Mouse (Mus musculus) myocyte (in vitro differentiated cells): ENCODE measurements around the gene Tle2. TPM values are rescaled to one million over a fixed set of nuclear protein-coding genes. Genes with fewer than 3 reads are reported as not detected.

Source experiments
- H3K27me3 ChIP-seq: one replicate; pipeline ENCODE4 v1.6.1; 2011; ENCODE audit not compliant: control insufficient read depth, insufficient read depth, insufficient read length
- H3K36me3 ChIP-seq: one replicate; pipeline ENCODE4 v1.6.1; 2011; ENCODE audit not compliant: control insufficient read depth, insufficient read depth
- H3K4me2 ChIP-seq: one replicate; pipeline ENCODE4 v1.6.1; 2011; ENCODE audit warnings: low read depth, control low read depth
- H3K4me3 ChIP-seq: one replicate; pipeline ENCODE4 v1.5.1; 2011; ENCODE audit warnings: mild to moderate bottlenecking, control low read depth, moderate library complexity
- H3K79me2 ChIP-seq: one replicate; pipeline ENCODE4 v1.6.1; 2011; ENCODE audit not compliant: control insufficient read depth, insufficient read depth
- H3ac ChIP-seq: one replicate; pipeline ENCODE4 v1.6.1; 2011; ENCODE audit not compliant: control insufficient read depth, insufficient read length
- E2F4 ChIP-seq: IDR thresholded peaks from one replicate; pipeline ENCODE4 v1.6.1; 2011; ENCODE audit warnings: mild to moderate bottlenecking, control low read depth, moderate library complexity; ENCODE audit not compliant: insufficient read depth
- MAX ChIP-seq: IDR thresholded peaks from one replicate; pipeline ENCODE4 v1.6.1; 2011; ENCODE audit warnings: low read depth, mild to moderate bottlenecking, control low read depth
- MYOD1 ChIP-seq, 3 experiments: IDR thresholded peaks; one replicate each; pipeline ENCODE4 v1.6.1; 2011; ENCODE audit warnings: control low read depth in 2 of 3, low read depth in 2 of 3, mild to moderate bottlenecking in 2 of 3, moderate library complexity in 1 of 3; ENCODE audit not compliant: insufficient read length in 2 of 3, control insufficient read depth in 1 of 3
- MYOG ChIP-seq, 3 experiments: IDR thresholded peaks; one replicate each; pipeline ENCODE4 v1.6.1; 2011; ENCODE audit warnings: control low read depth in 2 of 3, low read depth in 2 of 3, mild to moderate bottlenecking in 2 of 3; ENCODE audit not compliant: insufficient read length in 2 of 3, control insufficient read depth in 1 of 3, insufficient read depth in 1 of 3
- POLR2A ChIP-seq: IDR thresholded peaks from one replicate; pipeline ENCODE4 v1.6.1; 2011; ENCODE audit warnings: low read depth, mild to moderate bottlenecking, control low read depth, moderate library complexity; ENCODE audit not compliant: insufficient read length
- POLR2AphosphoS2 ChIP-seq: IDR thresholded peaks from one replicate; pipeline ENCODE4 v1.6.1; 2011; ENCODE audit warnings: low read depth, control low read depth; ENCODE audit not compliant: insufficient read length
- REST ChIP-seq: IDR thresholded peaks from one replicate; pipeline ENCODE4 v1.6.1; 2011; ENCODE audit warnings: mild to moderate bottlenecking, control low read depth, moderate library complexity; ENCODE audit not compliant: insufficient read depth, insufficient read length
- SRF ChIP-seq: IDR thresholded peaks from one replicate; pipeline ENCODE4 v1.6.1; 2011; ENCODE audit warnings: low read depth; ENCODE audit not compliant: control insufficient read depth, insufficient read length
- TCF12 ChIP-seq: IDR thresholded peaks from one replicate; pipeline ENCODE4 v1.6.1; 2011; ENCODE audit warnings: mild to moderate bottlenecking, control low read depth; ENCODE audit not compliant: poor library complexity, insufficient read depth, severe bottlenecking
- TCF3 ChIP-seq: IDR thresholded peaks from one replicate; pipeline ENCODE4 v1.6.1; 2011; ENCODE audit warnings: low read depth, control low read depth; ENCODE audit not compliant: insufficient read length
- USF1 ChIP-seq: IDR thresholded peaks from one replicate; pipeline ENCODE4 v1.6.1; 2011; ENCODE audit warnings: low read depth, mild to moderate bottlenecking, control low read depth, moderate library complexity
- polyA plus RNA-seq: library from polyadenylated mRNA; unstranded; fragments of >200 nt; fragmentation: generic; extraction: Trizol; gene quantifications from one replicate; pipeline ENCODE4 v1.2.1, GENCODE M21; 2012; ENCODE audit warnings: missing spikeins

The Tle2 gene
- polyA plus RNA-seq, 1 experiment: 11.3 TPM

GRCm38 (mm10) chr10:81559163-81559626 lies 15.2 kb upstream of the Tle2 start, which contains the start of gene Aes:
Gene Aes, plus strand, starts transcription at chr10:81559488.
- Histone ChIP-seq H3ac (peak within 1 kb of the TSS; percentile 31), H3K4me3 (peak within 1 kb of the TSS; percentile 98), H3K27me3 (no peaks in the 10 kb centered on the region), H3K79me2 (peaks cover 25% of the 10 kb centered on the region), H3K4me2 (peak within 1 kb of the TSS; percentile 73), H3K36me3 (no peaks in the 10 kb centered on the region)
- no peak for TF ChIP-seq MAX
- no peak for TF ChIP-seq USF1
- TF ChIP-seq TCF3: peak; percentile 17
- TF ChIP-seq MYOG (IDR thresholded peaks at IDR 0.05; ENCODE audit: control insufficient read depth in 1 of 3, insufficient read depth in 1 of 3, insufficient read length in 2 of 3, low read depth in 2 of 3): peak in 2 of 3 experiments; percentile 40 to 51
- TF ChIP-seq MYOD1 (IDR thresholded peaks at IDR 0.05; ENCODE audit: control insufficient read depth in 1 of 3, insufficient read length in 2 of 3, low read depth in 2 of 3): peak in 1 of 3 experiments; percentile 82
- no peak for TF ChIP-seq REST
- TF ChIP-seq E2F4: no peak
- peak; percentile 60 for TF ChIP-seq POLR2AphosphoS2
- TF ChIP-seq POLR2A: peak; percentile 58

GRCm38 (mm10) chr10:81559627-81560539 lies 14.5 kb upstream of the Tle2 start:
- no peak for TF ChIP-seq SRF
- TF ChIP-seq POLR2AphosphoS2: peak; percentile 1
- no peak for TF ChIP-seq USF1
- TF ChIP-seq E2F4: no peak
- TF ChIP-seq MYOD1 (IDR thresholded peaks at IDR 0.05; ENCODE audit: control insufficient read depth in 1 of 3, insufficient read length in 2 of 3, low read depth in 2 of 3): peak in 1 of 3 experiments; percentile 2
- TF ChIP-seq POLR2A: peak; percentile 20
- H3K79me2 ChIP-seq: peaks cover 25% of the 10 kb centered on the region
- H3K36me3 ChIP-seq: no peaks in the 10 kb centered on the region
- H3K4me2 ChIP-seq: peak overlapping the region; percentile 70
- peak overlapping the region; percentile 31 for H3ac ChIP-seq
- H3K27me3 ChIP-seq: no peaks in the 10 kb centered on the region
- peak overlapping the region; percentile 98 for H3K4me3 ChIP-seq

- TF ChIP-seq MYOD1 (IDR thresholded peaks at IDR 0.05; ENCODE audit: control insufficient read depth in 1 of 3, insufficient read length in 2 of 3, low read depth in 2 of 3): peak in 1 of 3 experiments; percentile 51
- peak in 1 of 3 experiments; percentile 39 for TF ChIP-seq MYOG (IDR thresholded peaks at IDR 0.05; ENCODE audit: control insufficient read depth in 1 of 3, insufficient read depth in 1 of 3, insufficient read length in 2 of 3, low read depth in 2 of 3)
- TF ChIP-seq SRF: no peak
- Histone ChIP-seq H3K4me2 (peak overlapping the region; percentile 70), H3K79me2 (peaks cover 25% of the 10 kb centered on the region), H3ac (peak overlapping the region; percentile 31), H3K4me3 (peak overlapping the region; percentile 98), H3K27me3 (no peaks in the 10 kb centered on the region), H3K36me3 (no peaks in the 10 kb centered on the region)
Observed at GRCm38 (mm10) chr10:81560719-81561459, 13.5 kb upstream of the Tle2 start.

GRCm38 (mm10) chr10:81562411-81562810 lies 11.9 kb upstream of the Tle2 start:
- H3K4me2 ChIP-seq: peak overlapping the region; percentile 28
- H3K4me3 ChIP-seq: no peak overlapping the region
- H3K27me3 ChIP-seq: no peaks in the 10 kb centered on the region
- H3K79me2 ChIP-seq: peaks cover 25% of the 10 kb centered on the region
- peaks cover 3% of the 10 kb centered on the region for H3K36me3 ChIP-seq
- TF ChIP-seq SRF: no peak
- no peak for TF ChIP-seq TCF12
- no peak for TF ChIP-seq MYOD1 (IDR thresholded peaks at IDR 0.05; ENCODE audit: control insufficient read depth in 1 of 3, insufficient read length in 2 of 3, low read depth in 2 of 3)
- TF ChIP-seq E2F4: no peak
- TF ChIP-seq TCF3: no peak
- no peak overlapping the region for H3ac ChIP-seq

- Histone ChIP-seq H3K27me3 (no peaks in the 10 kb centered on the region), H3K36me3 (peaks cover 3% of the 10 kb centered on the region), H3K4me3 (no peak overlapping the region), H3ac (no peak overlapping the region), H3K4me2 (peak overlapping the region; percentile 32), H3K79me2 (peaks cover 25% of the 10 kb centered on the region)
- no peak for TF ChIP-seq TCF12
- no peak for TF ChIP-seq POLR2AphosphoS2
- TF ChIP-seq POLR2A: no peak
- TF ChIP-seq TCF3: no peak
- TF ChIP-seq E2F4: no peak
Observed at GRCm38 (mm10) chr10:81563481-81563880, 10.9 kb upstream of the Tle2 start.
